Mouse (Mus musculus): ENCODE data around the gene B3gat3. TPM values are rescaled to one million over a fixed set of nuclear protein-coding genes. Genes with fewer than 3 reads are reported as not detected.
A peak's percentile ranks its signal among the peaks of the same experiment; 100 is the strongest.
"Not testable (repeated sequence)": the region's sequence is repeated elsewhere in the genome, so short reads cannot be mapped to it uniquely, and the experiment has no call there.

The B3gat3 gene
- total RNA-seq, 2 experiments from 2014 or later: 169 to 172 TPM

- no peak for DNase-seq (ENCODE audit: extremely low spot score in 1 of 2, low spot score in 1 of 2)
These were observed 21.0 kb downstream of the B3gat3 start for GRCm38 (mm10) chr19:8941136-8941514.

GRCm38 (mm10) chr19:8941515-8942217 lies 21.5 kb downstream of the B3gat3 start, which contains the start of gene Mta2:
Mta2 (plus strand) TSS chr19:8941875.
- DNase-seq (ENCODE audit: extremely low spot score in 1 of 2, low spot score in 1 of 2): peak; percentile 93 to 94

GRCm38 (mm10) chr19:8942276-8942964 lies 22.2 kb downstream of the B3gat3 start:
- peak in 1 of 2 experiments; percentile 45 for DNase-seq (ENCODE audit: extremely low spot score in 1 of 2, low spot score in 1 of 2)

GRCm38 (mm10) chr19:8943047-8943446 lies 22.9 kb downstream of the B3gat3 start:
- DNase-seq (ENCODE audit: extremely low spot score in 1 of 2, low spot score in 1 of 2): no peak

GRCm38 (mm10) chr19:8944062-8944461 lies 23.9 kb downstream of the B3gat3 start:
- DNase-seq (ENCODE audit: extremely low spot score in 1 of 2, low spot score in 1 of 2): no peak

GRCm38 (mm10) chr19:8944750-8945149 lies 24.6 kb downstream of the B3gat3 start:
- no peak for DNase-seq (ENCODE audit: extremely low spot score in 1 of 2, low spot score in 1 of 2)

GRCm38 (mm10) chr19:8945251-8945650 lies 25.1 kb downstream of the B3gat3 start:
- DNase-seq (ENCODE audit: extremely low spot score in 1 of 2, low spot score in 1 of 2): no peak

- no peak for DNase-seq (ENCODE audit: extremely low spot score in 1 of 2, low spot score in 1 of 2)
These were observed 26.8 kb downstream of the B3gat3 start for GRCm38 (mm10) chr19:8946929-8947328.

- DNase-seq (ENCODE audit: extremely low spot score in 1 of 2, low spot score in 1 of 2): no peak
These were observed 30.0 kb downstream of the B3gat3 start for GRCm38 (mm10) chr19:8950190-8950589.

- no peak for DNase-seq (ENCODE audit: extremely low spot score in 1 of 2, low spot score in 1 of 2)
These were observed 32.1 kb downstream of the B3gat3 start for GRCm38 (mm10) chr19:8952241-8952640.

GRCm38 (mm10) chr19:8953135-8954039 lies 33.2 kb downstream of the B3gat3 start, which contains the start of gene Tut1:
Tut1 (plus strand) TSS chr19:8953847.
- DNase-seq (ENCODE audit: extremely low spot score in 1 of 2, low spot score in 1 of 2): peak; percentile 82 to 87

GRCm38 (mm10) chr19:8954171-8954570 lies 34.0 kb downstream of the B3gat3 start:
- DNase-seq (ENCODE audit: extremely low spot score in 1 of 2, low spot score in 1 of 2): no peak

- DNase-seq (ENCODE audit: extremely low spot score in 1 of 2, low spot score in 1 of 2): no peak
These were observed 42.1 kb downstream of the B3gat3 start for GRCm38 (mm10) chr19:8962256-8962655.

- DNase-seq (ENCODE audit: extremely low spot score in 1 of 2, low spot score in 1 of 2): no peak
These were observed 44.9 kb downstream of the B3gat3 start for GRCm38 (mm10) chr19:8965075-8965474.

GRCm38 (mm10) chr19:8965771-8966170 lies 45.6 kb downstream of the B3gat3 start:
- DNase-seq (ENCODE audit: extremely low spot score in 1 of 2, low spot score in 1 of 2): no peak

GRCm38 (mm10) chr19:8966198-8966589 lies 46.0 kb downstream of the B3gat3 start:
- DNase-seq (ENCODE audit: extremely low spot score in 1 of 2, low spot score in 1 of 2): no peak

- DNase-seq (ENCODE audit: extremely low spot score in 1 of 2, low spot score in 1 of 2): peak; percentile 86 to 94
These were observed 46.6 kb downstream of the B3gat3 start, which contains the start of gene Eef1g for GRCm38 (mm10) chr19:8966590-8967372. Eef1g (plus strand) TSS chr19:8967041.

GRCm38 (mm10) chr19:8967373-8967743 lies 47.2 kb downstream of the B3gat3 start:
- DNase-seq (ENCODE audit: extremely low spot score in 1 of 2, low spot score in 1 of 2): no peak

- DNase-seq (ENCODE audit: extremely low spot score in 1 of 2, low spot score in 1 of 2): no peak
These were observed 47.7 kb downstream of the B3gat3 start for GRCm38 (mm10) chr19:8967893-8968292.

- not testable (repeated sequence) for DNase-seq (ENCODE audit: extremely low spot score in 1 of 2, low spot score in 1 of 2)
These were observed 52.3 kb downstream of the B3gat3 start for GRCm38 (mm10) chr19:8972491-8972890.

Measured in layer of hippocampus, postnatal 25 days (tissue).